Mouse (Mus musculus): Measurements from ENCODE around the gene Phc1. TPM values are rescaled to one million over a fixed set of nuclear protein-coding genes. Genes with fewer than 3 reads are reported as not detected.
A peak's percentile ranks its signal among the peaks of the same experiment; 100 is the strongest.

The Phc1 gene
- polyA plus RNA-seq, 1 experiment: 15.5 TPM

DNA sequence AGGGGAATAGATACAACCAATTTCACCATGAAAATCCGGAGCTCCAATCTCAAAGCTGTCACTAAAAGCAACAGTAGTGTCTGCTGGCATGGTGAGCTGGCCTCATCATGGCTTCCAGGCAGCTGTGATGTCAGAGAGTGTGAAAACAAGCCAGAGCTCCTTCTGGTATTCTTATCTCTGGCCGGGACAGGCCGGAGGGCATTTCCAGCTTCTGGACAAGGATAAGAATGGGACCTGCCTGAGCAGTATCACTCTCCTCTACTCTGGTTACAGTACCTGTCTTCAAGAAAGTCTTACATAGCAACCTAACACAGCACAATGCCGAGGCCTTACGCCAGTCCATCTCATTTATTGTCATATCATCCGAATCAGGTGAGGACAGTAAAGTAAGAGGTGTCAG lies 5.4 kb upstream of the Phc1 start:
- TF ChIP-seq E2F4 (IDR thresholded peaks at IDR 0.05; ENCODE audit: insufficient read depth): no peak
- TF ChIP-seq MYOG (IDR thresholded peaks at IDR 0.05; ENCODE audit: control insufficient read depth in 1 of 3, insufficient read depth in 1 of 3, insufficient read length in 2 of 3, low read depth in 2 of 3): no peak
- TF ChIP-seq POLR2A (IDR thresholded peaks at IDR 0.05; ENCODE audit: insufficient read length, low read depth): no peak
- TF ChIP-seq CEBPB (IDR thresholded peaks at IDR 0.05; ENCODE audit: insufficient read depth, poor library complexity, severe bottlenecking): no peak
- no peak for TF ChIP-seq POLR2AphosphoS2 (IDR thresholded peaks at IDR 0.05; ENCODE audit: insufficient read length, low read depth)
- no peak for TF ChIP-seq SRF (IDR thresholded peaks at IDR 0.05; ENCODE audit: control insufficient read depth, insufficient read length, low read depth)
- no peak for TF ChIP-seq TCF12 (IDR thresholded peaks at IDR 0.05; ENCODE audit: insufficient read depth, poor library complexity, severe bottlenecking)
- no peak for TF ChIP-seq REST (IDR thresholded peaks at IDR 0.05; ENCODE audit: insufficient read depth, insufficient read length)
- no peak for TF ChIP-seq TCF3 (IDR thresholded peaks at IDR 0.05; ENCODE audit: insufficient read length, low read depth)
- no peak for TF ChIP-seq MYOD1 (IDR thresholded peaks at IDR 0.05; ENCODE audit: control insufficient read depth in 1 of 3, insufficient read length in 2 of 3, low read depth in 2 of 3)
- no peak for TF ChIP-seq USF1 (IDR thresholded peaks at IDR 0.05; ENCODE audit: low read depth)
- TF ChIP-seq MAX (IDR thresholded peaks at IDR 0.05; ENCODE audit: low read depth): no peak
- H3K4me2 ChIP-seq (ENCODE audit: low read depth): no peak overlapping the region

DNA sequence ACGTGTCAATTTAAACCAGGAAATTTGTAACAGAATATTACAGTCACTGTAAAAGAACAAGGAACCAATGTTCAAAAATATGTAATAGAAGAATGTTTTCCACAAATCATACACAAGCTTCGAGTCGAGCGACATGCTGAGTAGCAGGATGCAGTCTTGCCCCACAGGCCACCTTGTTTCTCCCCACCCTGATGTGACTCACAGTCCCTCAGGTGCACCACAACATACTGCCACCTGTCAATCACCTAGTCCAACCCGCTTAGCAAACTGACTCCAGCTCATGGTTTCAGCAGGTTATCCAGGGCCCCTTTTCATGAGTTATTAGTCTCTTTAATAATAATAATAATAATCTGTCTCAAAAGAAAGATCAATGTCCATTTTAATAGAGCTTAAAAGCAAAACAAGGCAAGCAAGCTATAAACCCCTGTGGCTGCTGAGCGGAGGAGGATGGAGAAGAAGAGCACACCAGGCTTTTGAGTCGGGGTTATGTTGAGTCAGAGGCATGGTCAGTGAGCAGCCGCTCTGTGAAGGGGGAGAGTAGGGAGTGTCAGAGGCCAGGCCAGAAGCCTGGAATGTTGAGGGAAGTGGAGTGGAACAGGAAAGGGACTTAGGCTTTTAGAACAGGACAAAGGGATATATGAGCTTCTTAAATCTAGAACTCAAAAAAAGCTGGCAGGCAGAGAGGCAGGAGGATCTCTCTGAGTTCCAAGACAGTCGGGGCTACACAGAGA lies 4.2 kb upstream of the Phc1 start:
- TF ChIP-seq POLR2AphosphoS2 (IDR thresholded peaks at IDR 0.05; ENCODE audit: insufficient read length, low read depth): no peak
- TF ChIP-seq MYOG (IDR thresholded peaks at IDR 0.05; ENCODE audit: control insufficient read depth in 1 of 3, insufficient read depth in 1 of 3, insufficient read length in 2 of 3, low read depth in 2 of 3): no peak
- TF ChIP-seq CEBPB (IDR thresholded peaks at IDR 0.05; ENCODE audit: insufficient read depth, poor library complexity, severe bottlenecking): no peak
- no peak for TF ChIP-seq REST (IDR thresholded peaks at IDR 0.05; ENCODE audit: insufficient read depth, insufficient read length)
- no peak for TF ChIP-seq TCF3 (IDR thresholded peaks at IDR 0.05; ENCODE audit: insufficient read length, low read depth)
- no peak for TF ChIP-seq POLR2A (IDR thresholded peaks at IDR 0.05; ENCODE audit: insufficient read length, low read depth)
- TF ChIP-seq MAX (IDR thresholded peaks at IDR 0.05; ENCODE audit: low read depth): no peak
- TF ChIP-seq E2F4 (IDR thresholded peaks at IDR 0.05; ENCODE audit: insufficient read depth): no peak
- no peak for TF ChIP-seq USF1 (IDR thresholded peaks at IDR 0.05; ENCODE audit: low read depth)
- TF ChIP-seq MYOD1 (IDR thresholded peaks at IDR 0.05; ENCODE audit: control insufficient read depth in 1 of 3, insufficient read length in 2 of 3, low read depth in 2 of 3): no peak
- TF ChIP-seq SRF (IDR thresholded peaks at IDR 0.05; ENCODE audit: control insufficient read depth, insufficient read length, low read depth): no peak
- TF ChIP-seq TCF12 (IDR thresholded peaks at IDR 0.05; ENCODE audit: insufficient read depth, poor library complexity, severe bottlenecking): no peak
- Histone ChIP-seq H3ac (ENCODE audit: control insufficient read depth, insufficient read length) (no peak overlapping the region), H3K4me3 (no peak overlapping the region), H3K27me3 (ENCODE audit: control insufficient read depth, insufficient read depth, insufficient read length) (no peaks in the 10 kb centered on the region), H3K4me2 (ENCODE audit: low read depth) (peak overlapping the region; percentile 24), H3K79me2 (ENCODE audit: control insufficient read depth, insufficient read depth) (no peaks in the 10 kb centered on the region), H3K36me3 (ENCODE audit: control insufficient read depth, insufficient read depth) (no peaks in the 10 kb centered on the region)

More for the DNA sequence above, 5.4 kb upstream of the Phc1 start:
- Histone ChIP-seq H3K27me3 (ENCODE audit: control insufficient read depth, insufficient read depth, insufficient read length) (no peaks in the 10 kb centered on the region), H3K79me2 (ENCODE audit: control insufficient read depth, insufficient read depth) (no peaks in the 10 kb centered on the region), H3ac (ENCODE audit: control insufficient read depth, insufficient read length) (no peak overlapping the region), H3K36me3 (ENCODE audit: control insufficient read depth, insufficient read depth) (no peaks in the 10 kb centered on the region), H3K4me3 (no peak overlapping the region)

DNA sequence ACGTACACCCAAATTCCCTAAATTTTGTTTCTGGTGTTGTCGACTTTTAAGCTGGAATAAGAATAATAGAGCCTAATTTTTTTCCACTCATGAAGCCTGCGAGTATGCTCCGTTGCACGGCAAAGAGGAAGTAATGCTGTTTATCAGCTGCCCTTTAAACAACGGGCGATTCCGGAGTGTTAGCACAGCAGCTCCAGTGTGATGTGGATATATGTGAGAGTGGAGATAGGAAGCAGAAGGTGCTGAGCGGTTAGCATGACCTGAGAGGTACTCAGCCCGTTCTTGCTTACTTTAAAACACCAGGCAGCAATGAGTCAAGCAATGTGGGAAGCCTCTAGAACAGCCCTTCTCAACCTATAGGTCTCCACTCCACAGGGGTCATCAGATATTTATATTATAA lies 3.4 kb upstream of the Phc1 start:
- no peaks in the 10 kb centered on the region for H3K36me3 ChIP-seq (ENCODE audit: control insufficient read depth, insufficient read depth)
- TF ChIP-seq MYOD1 (IDR thresholded peaks at IDR 0.05; ENCODE audit: control insufficient read depth in 1 of 3, insufficient read length in 2 of 3, low read depth in 2 of 3) (no peak), POLR2A (IDR thresholded peaks at IDR 0.05; ENCODE audit: insufficient read length, low read depth) (no peak), REST (IDR thresholded peaks at IDR 0.05; ENCODE audit: insufficient read depth, insufficient read length) (no peak), USF1 (IDR thresholded peaks at IDR 0.05; ENCODE audit: low read depth) (no peak), CEBPB (IDR thresholded peaks at IDR 0.05; ENCODE audit: insufficient read depth, poor library complexity, severe bottlenecking) (no peak), SRF (IDR thresholded peaks at IDR 0.05; ENCODE audit: control insufficient read depth, insufficient read length, low read depth) (no peak), TCF3 (IDR thresholded peaks at IDR 0.05; ENCODE audit: insufficient read length, low read depth) (no peak), TCF12 (IDR thresholded peaks at IDR 0.05; ENCODE audit: insufficient read depth, poor library complexity, severe bottlenecking) (no peak), MYOG (IDR thresholded peaks at IDR 0.05; ENCODE audit: control insufficient read depth in 1 of 3, insufficient read depth in 1 of 3, insufficient read length in 2 of 3, low read depth in 2 of 3) (no peak), MAX (IDR thresholded peaks at IDR 0.05; ENCODE audit: low read depth) (no peak), POLR2AphosphoS2 (IDR thresholded peaks at IDR 0.05; ENCODE audit: insufficient read length, low read depth) (no peak)
- H3K79me2 ChIP-seq (ENCODE audit: control insufficient read depth, insufficient read depth): no peaks in the 10 kb centered on the region
- no peak overlapping the region for H3K4me2 ChIP-seq (ENCODE audit: low read depth)
- no peak overlapping the region for H3ac ChIP-seq (ENCODE audit: control insufficient read depth, insufficient read length)
- no peak overlapping the region for H3K4me3 ChIP-seq
- no peaks in the 10 kb centered on the region for H3K27me3 ChIP-seq (ENCODE audit: control insufficient read depth, insufficient read depth, insufficient read length)

DNA sequence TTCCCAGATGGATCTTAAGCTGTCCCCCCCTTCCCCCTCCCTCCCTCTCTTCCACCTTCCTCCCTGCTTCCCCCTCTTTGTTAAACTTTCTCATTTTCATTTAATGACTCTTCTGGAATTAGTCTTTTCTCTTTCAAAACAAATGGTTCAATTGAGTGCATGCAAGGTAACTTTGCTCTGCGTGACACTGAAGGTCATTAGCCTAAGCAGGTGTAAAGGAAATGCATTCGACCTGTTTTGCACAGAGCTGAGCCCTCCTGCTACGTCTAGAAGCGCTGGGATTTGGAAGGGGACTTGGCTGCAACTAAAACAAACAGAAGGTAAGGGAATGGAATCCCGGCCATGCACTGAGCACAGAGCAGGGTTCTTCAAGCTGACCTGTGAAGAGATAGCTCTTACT lies 1.8 kb upstream of the Phc1 start:
- H3ac ChIP-seq (ENCODE audit: control insufficient read depth, insufficient read length): no peak overlapping the region
- H3K27me3 ChIP-seq (ENCODE audit: control insufficient read depth, insufficient read depth, insufficient read length): no peaks in the 10 kb centered on the region
- H3K79me2 ChIP-seq (ENCODE audit: control insufficient read depth, insufficient read depth): no peaks in the 10 kb centered on the region
- no peak overlapping the region for H3K4me3 ChIP-seq
- H3K4me2 ChIP-seq (ENCODE audit: low read depth): no peak overlapping the region
- TF ChIP-seq USF1 (IDR thresholded peaks at IDR 0.05; ENCODE audit: low read depth): no peak
- TF ChIP-seq POLR2A (IDR thresholded peaks at IDR 0.05; ENCODE audit: insufficient read length, low read depth): no peak
- no peak for TF ChIP-seq MYOD1 (IDR thresholded peaks at IDR 0.05; ENCODE audit: control insufficient read depth in 1 of 3, insufficient read length in 2 of 3, low read depth in 2 of 3)
- no peak for TF ChIP-seq SRF (IDR thresholded peaks at IDR 0.05; ENCODE audit: control insufficient read depth, insufficient read length, low read depth)
- TF ChIP-seq E2F4 (IDR thresholded peaks at IDR 0.05; ENCODE audit: insufficient read depth): no peak
- TF ChIP-seq REST (IDR thresholded peaks at IDR 0.05; ENCODE audit: insufficient read depth, insufficient read length): no peak
- TF ChIP-seq CEBPB (IDR thresholded peaks at IDR 0.05; ENCODE audit: insufficient read depth, poor library complexity, severe bottlenecking): no peak
- TF ChIP-seq POLR2AphosphoS2 (IDR thresholded peaks at IDR 0.05; ENCODE audit: insufficient read length, low read depth): no peak
- TF ChIP-seq MAX (IDR thresholded peaks at IDR 0.05; ENCODE audit: low read depth): no peak
- TF ChIP-seq TCF3 (IDR thresholded peaks at IDR 0.05; ENCODE audit: insufficient read length, low read depth): no peak
- no peak for TF ChIP-seq MYOG (IDR thresholded peaks at IDR 0.05; ENCODE audit: control insufficient read depth in 1 of 3, insufficient read depth in 1 of 3, insufficient read length in 2 of 3, low read depth in 2 of 3)
- no peak for TF ChIP-seq TCF12 (IDR thresholded peaks at IDR 0.05; ENCODE audit: insufficient read depth, poor library complexity, severe bottlenecking)
- no peaks in the 10 kb centered on the region for H3K36me3 ChIP-seq (ENCODE audit: control insufficient read depth, insufficient read depth)

All from myocyte (in vitro differentiated cells).